Mouse (Mus musculus): ENCODE measurements around the gene Rpgrip1.
"Not testable (repeated sequence)": the region's sequence is repeated elsewhere in the genome, so short reads cannot be mapped to it uniquely, and the experiment has no call there.

Rpgrip1 gene

DNA sequence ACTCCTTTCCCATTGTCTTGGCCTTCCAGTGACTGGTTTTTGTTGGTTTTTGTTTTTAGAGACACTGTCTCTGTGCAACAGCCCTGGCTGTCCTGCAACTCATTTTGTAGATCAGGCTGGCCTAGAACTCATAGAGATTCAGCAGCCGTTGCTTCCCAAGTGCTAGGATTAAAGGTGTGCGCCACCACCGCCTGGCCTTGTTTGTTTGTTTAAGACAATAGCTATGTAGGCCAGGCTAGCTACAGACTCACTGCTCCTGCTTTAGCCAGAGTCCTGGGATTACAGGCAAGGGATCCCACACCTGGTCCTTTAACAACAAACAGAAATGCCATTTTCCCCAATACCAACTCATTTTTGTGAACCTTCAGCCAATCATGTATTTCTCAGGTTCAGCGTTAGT is at the start of gene Rpgrip1:
Rpgrip1 (plus strand) TSS at position 359 of the 400 bp plus-strand sequence.
- DNase-seq (ENCODE audit: low spot score in 2 of 2): no peak

DNA sequence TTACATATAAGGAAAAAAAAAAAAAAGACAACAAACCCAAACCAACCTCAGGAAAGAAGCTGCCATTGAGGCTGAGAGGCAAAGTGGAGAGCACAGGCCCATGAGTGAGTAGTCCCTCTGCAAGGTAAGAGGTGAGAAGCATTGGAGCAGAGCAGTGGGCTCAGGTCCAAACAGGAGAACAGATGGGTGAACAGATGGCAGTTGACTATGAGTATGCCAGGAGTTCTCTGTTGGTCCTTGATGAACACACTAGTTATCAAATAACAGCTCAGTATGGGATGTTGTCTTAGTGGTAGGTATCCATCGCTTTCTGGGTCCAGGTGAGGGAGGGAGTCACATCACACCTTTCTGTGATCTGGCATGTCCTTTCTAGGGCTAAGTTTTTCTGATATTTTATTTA is 49.7 kb upstream of the Rpgrip1 start:
- DNase-seq (ENCODE audit: low spot score in 2 of 2): no peak

DNA sequence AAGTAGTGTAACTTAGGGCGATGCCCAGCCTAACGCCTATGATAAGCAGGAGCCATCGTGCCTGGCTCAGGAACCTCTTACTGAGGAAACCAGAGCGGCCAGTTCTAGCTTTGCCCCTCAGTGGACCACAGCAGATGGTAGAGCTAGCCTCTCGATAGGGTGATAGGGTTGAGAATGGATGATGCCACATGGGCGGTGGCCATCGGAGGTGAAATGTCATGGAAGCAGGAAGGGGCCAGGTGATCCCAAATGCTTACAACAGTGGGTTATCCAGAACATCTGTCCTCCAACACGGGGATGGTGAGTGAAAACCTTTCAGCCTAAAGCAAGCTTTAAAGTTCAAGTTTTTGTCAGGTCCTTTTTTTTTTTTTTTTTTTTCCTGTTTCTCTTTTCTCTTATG is 48.7 kb upstream of the Rpgrip1 start:
- DNase-seq (ENCODE audit: low spot score in 2 of 2): no peak

DNA sequence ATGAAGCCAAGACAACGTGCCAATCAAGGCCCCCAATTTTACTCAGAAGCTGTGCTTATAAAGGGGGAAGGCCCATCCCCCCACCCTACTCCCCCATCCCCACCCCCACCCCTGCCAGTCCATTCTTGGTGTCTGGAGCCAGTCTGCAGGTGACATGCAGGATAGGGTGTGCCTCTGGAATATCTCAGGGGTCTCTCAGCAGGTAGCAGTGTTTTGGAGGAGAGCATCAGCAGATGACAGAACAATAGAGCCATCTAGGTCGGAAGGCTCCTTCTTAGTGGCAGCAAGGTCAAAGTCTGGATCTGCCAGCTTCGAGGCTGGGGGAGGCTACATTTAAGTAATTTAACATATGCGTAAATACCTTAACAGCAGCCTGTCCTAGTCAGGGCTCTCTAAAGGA is 44.4 kb upstream of the Rpgrip1 start:
- DNase-seq (ENCODE audit: low spot score in 2 of 2): no peak

DNA sequence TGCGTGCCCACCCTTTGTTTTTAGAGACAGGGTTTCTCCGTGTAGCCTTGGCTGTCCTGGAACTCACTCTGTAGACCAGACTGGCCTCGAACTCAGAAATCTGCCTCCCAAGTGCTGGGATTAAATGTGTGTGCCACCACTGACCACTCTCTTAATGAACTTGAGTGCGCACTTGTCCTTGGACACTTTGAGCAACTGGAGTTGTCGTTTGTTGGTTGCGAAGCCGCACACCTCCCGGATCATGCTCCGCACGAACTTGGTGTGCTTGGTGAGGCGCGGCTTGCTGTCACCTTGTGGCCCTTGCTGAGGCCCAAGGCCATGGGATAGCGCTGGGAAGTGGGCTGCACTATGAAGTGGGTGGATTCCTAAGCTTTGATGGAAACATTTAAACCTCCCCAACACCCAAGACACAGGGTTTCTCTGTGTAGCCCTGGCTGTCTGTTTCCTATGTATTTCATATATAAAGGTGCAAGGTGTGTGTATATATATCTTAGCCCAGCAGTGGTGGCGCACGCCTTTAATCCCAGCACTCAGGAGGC is 38.8 kb upstream of the Rpgrip1 start:
- DNase-seq (ENCODE audit: low spot score in 2 of 2): no peak

DNA sequence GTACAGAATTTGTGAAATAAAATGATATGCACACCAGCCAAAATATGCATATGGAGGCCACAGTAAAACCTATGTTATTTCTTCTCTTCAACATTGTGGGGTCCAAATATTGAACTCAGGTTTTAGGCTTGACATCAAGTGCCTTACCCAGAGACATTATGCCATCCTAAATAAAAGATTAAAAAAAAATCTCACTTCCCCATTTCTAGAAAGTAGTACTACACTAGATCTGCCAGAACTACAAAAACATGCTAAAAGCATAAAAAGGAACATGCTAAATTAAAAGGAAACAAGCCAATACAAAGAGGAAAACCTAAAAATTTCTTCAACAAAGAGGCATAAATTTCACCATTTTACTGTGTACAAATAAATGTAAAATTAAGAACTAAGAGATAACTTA is 27.4 kb upstream of the Rpgrip1 start:
- no peak for DNase-seq (ENCODE audit: low spot score in 2 of 2)

DNA sequence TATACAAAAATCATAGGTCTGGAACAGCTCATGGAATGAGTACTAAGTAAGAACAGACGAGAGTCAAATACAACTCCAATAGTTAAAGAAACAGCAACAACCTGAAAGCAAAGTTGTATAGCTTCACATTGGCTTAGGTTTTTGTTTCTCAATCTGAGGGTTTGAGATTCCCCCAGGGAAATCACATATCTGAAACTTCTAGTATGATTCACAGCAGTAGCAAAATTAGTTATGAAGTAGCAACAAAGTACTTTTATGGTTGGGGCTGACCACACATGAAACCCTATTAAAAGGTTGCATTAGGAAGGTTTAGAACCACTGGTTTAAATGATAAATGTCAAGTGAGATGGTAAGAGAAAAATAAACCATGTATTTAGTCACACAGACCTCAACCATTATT is 16.0 kb upstream of the Rpgrip1 start:
- no peak for DNase-seq (ENCODE audit: low spot score in 2 of 2)

DNA sequence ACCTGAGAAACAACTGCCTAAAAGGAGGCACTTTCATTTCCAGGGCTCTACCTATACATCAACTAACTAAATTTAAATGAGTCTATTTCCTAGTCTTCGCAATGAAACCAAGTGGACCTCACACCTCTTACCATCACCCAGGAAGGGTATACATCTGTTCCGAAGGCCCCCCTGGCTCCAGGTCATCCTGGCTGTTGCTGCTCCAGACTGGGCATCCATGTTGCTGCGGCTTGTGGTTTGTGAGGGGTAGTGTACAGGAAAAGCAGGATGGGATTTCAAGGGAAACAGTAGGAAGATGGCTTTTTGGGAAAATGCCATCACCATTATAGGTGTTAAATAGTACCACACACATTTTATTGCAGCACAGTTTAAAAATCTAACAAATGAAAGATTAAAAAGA is 13.3 kb upstream of the Rpgrip1 start:
- not testable (repeated sequence) for DNase-seq (ENCODE audit: low spot score in 2 of 2)

DNA sequence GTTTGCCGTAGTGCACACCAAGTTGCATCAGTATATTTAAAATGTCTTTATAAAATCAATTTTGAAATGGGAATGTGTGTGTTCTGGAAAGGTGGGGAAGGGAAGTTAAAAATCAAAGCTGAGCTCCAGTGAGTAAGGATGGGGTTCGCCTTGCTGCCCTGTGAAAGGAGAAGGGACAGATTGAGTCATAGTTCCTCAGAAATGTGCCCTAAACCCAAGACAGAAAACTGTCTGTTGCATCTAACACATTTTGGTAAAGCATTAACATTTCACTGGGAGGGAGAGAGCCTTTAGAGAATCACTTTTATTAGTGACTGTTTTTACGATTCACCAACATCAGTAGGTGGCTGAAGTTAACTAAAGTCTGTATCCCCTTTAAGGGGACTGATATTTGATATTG is 12.1 kb upstream of the Rpgrip1 start:
- DNase-seq (ENCODE audit: low spot score in 2 of 2): not testable (repeated sequence)

DNA sequence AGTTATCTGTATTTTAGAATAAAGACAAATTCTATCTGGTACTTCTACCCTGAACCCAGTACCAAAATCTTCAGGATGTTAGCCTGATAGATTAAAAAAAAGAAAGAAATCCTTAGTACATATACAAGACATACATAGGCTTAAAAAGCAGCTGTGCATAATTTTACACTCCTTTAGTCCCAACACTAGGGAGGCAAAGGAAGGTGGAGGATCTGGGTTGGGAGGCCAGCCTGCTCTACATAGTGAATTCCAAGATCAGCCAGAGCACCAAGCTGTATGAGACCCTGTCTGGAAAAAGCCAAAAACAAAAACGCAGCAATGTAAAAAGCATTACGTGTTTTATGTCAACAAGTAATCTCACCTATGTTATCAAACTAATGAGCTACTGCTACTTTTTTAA is 10.9 kb upstream of the Rpgrip1 start:
- DNase-seq (ENCODE audit: low spot score in 2 of 2): no peak

DNA sequence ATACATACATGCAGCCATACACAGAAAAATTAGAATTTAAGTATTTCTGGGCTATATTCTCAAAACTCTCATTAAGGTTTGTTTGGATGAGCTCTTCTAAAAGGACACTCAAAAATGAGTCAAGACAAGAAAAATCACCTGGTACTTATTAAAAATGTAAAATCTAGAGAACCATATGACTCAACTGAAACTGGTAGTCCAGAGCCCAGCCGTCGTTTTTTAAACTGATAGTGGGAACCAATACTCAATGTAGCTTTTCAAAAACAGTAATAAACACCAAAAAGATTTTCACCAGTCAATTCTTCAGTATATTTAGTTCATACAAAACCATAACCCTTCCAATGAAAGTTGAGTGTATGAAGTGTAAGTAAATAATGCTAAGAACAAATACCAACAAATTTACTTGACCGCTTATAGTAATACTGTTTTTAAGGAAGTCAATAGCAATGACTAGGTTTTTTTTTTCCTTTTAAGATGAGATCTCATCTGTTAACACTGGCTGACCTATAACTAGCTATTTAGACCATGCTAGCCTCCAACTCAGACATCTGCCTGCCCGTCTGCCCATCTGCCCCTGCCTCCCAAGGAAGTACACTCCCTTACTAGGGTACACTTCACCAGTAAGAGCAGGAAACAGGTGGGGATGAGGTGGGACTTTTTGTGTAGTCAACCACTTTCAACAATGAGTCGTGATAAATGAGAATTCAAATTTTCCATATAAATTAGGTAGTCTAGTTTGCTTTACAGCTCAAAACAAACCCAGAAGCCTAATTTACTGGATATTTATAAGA is 10.1 kb upstream of the Rpgrip1 start:
- DNase-seq (ENCODE audit: low spot score in 2 of 2): no peak

DNA sequence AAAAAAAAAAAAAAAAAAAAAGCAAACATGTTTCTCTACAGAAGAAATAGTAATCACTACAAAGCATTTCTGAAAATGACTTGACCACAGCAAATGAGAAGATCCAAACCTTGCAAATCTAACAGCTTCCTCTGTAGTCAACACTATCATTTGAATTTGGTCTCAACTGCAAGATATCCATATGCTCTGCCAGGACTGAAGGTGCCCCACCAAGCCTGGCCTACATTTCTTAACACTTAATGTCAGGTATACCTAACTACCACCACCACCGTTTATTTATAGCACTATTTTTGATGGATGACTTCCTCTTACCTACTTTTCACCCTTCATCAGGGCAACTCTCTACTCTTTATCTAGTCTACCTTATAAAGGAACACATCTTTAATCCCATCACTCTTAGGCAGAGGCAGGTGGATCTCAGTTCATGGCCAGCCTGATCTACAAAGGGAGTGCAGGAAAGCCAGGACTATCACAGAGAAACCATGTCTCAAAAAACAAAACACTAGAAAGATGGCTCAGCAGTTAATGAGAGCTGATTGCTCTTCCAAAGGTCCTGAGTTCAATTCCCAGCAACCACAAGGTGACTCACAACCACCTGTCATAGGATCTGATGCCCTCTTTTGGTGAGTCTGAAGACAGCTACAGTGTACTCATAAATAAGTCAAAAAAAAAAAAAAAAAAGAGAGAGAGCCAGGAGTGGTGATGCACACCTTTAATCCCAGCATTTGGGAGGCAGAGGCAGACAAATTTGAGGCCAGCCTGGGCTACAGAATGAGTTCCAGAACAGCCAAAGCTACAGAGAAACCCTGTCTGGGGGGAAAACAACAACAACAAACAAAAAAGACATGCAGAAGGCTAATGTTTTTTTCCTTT is 9.0 kb upstream of the Rpgrip1 start:
- DNase-seq (ENCODE audit: low spot score in 2 of 2): no peak

DNA sequence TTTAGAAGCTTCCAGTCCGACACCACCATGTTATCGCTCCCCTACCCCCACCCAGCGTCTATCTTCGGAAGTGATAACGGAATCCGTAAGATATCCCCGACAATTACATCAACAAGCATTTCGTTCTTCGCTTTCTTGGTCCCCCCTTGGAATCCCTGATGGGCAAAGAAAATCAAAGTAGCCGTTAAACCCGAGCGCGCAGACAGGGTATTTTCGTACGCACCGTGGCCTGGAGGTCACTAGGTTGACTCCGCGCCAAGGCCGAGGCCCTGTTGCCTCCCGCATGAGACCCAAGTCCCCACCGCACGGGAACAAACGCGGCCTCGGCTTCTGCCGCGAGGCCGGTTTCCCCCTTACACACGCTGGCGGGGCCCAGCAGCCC is 7.0 kb upstream of the Rpgrip1 start:
- no peak for DNase-seq (ENCODE audit: low spot score in 2 of 2)

DNA sequence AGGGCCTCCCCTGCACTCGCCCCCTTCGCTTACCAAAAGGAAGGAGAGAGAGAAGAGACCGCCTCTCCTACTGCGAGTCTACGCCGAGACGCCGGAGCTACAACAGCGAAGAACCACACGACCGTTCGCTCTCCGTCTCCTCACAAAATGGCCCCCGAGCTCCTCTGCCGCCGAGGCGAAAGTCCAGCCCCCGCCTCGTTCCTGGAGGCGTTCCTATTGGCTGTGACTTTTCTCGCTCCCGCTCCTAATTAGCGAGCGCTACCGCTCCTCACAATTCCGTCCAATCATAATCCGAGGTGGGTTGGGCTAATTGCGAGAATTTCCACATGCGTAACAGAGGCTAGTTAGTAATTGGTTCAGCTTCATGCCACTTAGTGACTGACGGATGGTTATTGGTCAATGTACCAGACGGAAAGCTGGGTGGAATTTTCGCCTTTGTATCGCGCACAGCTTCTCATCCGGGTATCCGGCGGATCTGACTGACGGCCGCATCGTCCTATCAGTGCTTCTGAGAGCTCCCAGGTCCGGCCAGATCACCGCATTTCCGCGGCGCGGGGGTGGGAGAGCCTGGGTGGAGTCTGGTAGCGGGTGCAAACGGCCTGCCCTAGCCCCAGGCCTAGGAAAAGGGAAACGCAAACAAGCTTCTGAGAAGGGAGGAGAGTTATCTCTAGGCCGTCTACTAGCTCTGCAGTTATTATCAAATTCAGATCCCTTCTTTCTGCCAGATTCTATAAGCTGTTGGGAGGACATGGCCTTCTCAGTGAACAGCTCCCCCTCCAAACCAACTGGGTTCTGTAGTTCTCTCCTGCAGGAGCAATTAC is 6.4 kb upstream of the Rpgrip1 start, which contains the start of gene Hnrnpc:
Hnrnpc (minus strand) TSS at position 173 of the 821 bp plus-strand sequence.
- DNase-seq (ENCODE audit: low spot score in 2 of 2): peak; percentile 99 to 100

DNA sequence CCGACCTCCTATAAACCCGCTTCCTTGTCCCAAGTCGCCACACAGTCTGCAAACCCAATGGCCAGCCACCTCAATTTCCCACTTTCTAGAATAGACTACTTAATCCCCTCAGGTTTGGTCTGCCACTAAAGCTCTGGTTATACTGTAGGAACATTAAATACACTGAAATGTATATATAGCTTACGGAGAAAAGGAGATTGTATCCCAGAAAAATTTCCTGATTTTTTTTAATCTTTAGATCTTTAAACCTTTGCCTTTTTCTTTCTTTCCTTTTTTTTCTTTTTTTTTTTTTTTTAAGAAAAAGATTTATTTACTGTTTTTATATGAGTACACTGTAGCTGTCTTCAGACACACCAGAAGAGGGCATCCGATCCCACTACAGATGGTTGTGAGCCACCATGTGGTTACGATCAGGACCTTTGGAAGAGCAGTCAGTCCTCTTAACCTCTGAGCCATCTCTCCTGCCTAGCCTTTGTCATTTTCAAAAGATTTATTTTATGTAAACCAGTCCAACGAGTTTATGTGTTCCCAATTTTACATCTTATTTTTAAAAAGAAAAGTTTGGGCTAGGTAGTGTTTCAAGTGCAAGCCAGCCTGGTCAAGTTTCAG is 5.7 kb upstream of the Rpgrip1 start:
- DNase-seq (ENCODE audit: low spot score in 2 of 2): no peak

DNA sequence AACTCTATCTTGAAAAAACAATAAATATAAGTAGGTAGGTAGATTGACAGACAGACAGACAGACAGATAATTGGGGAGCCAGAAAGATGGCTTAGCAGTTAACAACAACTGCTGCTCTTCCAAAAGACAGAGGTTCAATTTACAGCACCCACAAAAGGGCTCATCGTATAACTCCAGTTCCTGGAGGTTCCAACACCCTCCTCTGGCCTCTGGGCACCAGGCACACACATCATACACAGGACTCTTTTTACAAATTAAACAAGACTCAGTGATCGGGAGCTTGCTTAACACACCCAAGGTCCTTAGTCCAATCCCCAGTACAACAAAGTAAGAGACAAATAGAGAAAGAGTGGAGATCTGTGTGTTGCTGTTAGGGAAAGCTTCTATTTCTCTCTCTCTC is 5.2 kb upstream of the Rpgrip1 start:
- DNase-seq (ENCODE audit: low spot score in 2 of 2): no peak

DNA sequence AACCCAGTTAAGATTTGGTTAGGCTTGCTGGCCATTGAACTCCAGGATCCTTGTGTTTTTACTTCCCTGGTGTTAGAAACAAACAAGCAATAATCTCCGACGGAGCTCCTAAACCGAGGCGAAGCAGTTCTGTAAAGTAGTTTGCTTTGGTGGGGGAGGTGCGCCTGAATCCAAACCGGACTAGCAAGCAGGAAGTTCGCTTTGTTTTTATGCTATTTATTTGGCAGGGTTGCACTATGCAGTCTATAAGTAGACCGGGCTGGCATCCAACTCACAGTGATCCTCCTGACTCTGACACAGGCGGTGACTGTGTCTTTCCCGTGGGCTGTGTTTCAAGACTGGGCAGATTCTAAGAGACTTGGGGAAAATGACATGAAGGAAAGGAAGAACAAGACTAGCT is 3.8 kb upstream of the Rpgrip1 start:
- DNase-seq (ENCODE audit: low spot score in 2 of 2): peak in 1 of 2 experiments; percentile 39

DNA sequence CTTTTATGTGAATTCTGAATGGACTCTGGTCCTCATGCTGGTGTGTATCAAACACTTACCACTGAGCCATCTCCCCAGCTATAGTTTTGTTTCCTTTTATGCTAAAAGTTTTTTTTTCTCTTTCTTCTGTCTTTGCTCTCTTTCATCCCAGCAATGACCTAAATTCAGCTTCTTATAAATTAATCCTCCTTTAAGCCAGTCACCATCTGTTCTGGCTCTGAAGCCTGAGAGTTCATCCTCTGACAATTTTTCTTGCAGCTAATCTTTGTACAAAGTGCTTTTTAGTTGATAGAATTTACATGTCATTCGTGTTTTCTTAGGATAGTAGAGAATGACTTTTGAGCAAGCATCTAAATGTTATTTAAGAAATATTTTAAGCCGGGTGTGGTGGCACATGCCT is 2.5 kb upstream of the Rpgrip1 start:
- no peak for DNase-seq (ENCODE audit: low spot score in 2 of 2)

DNA sequence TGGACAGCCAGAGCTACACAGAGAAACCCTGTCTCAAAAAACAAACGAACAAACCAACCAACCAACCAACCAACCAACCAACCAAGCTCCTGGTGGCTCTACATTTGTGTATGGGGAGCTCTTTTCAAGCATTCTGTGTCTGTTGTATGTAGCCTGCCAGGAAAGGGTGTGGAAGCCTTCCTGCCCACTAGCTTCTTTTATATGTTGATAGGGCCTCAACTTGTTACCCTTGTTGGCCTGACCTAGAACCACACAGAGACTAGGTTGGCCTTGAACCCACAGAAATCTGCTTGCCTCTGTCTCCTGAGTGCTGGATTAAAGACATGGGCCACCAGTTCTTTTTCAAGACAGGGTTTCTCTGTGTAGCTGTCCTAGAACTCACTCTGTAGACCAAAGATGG is 3.6 kb downstream of the Rpgrip1 start:
- no peak for DNase-seq (ENCODE audit: low spot score in 2 of 2)

DNA sequence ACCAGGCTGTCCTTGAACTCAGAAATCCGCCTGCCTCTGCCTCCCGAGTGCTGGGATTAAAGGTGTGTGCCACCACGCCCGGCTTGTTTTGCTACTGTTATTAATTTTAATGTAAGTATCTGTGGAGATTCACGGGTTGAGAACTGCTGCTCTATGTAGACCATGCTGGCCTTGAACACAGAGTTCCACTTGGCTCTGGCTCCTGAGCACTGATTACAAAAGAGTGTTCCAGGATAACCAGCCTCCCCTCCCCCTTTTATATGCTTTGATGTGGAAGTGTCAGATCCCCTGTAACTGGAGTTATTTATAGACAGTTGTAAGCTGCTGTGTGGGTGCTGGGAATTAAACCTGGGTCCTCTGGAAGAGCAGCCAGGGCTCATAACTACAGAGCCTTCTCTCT is 6.7 kb downstream of the Rpgrip1 start:
- DNase-seq (ENCODE audit: low spot score in 2 of 2): no peak

DNA sequence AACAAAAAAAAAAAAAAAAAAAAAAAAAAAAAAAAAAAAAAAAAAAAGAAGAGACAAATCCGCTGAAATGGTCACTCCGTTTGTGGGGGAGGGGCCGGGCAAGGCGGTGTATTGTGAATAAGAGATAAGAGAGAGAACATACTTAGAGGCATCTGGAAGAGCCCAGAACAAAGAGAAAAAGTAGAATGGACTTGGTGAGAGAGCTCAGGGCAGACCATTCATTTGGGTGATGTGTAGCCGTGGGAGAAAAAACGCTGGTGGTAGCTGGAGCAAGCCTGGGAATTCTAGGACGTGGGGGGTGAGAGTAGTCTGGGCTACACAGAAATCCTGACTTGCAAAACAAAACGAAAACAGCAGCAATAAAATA is 7.9 kb downstream of the Rpgrip1 start:
- no peak for DNase-seq (ENCODE audit: low spot score in 2 of 2)
